Mouse (Mus musculus) cerebellum, adult 2 months (tissue): ENCODE data around the gene Slfn5. TPM values are rescaled to one million over a fixed set of nuclear protein-coding genes. Genes with fewer than 3 reads are reported as not detected.
"Not testable (repeated sequence)": the region's sequence is repeated elsewhere in the genome, so short reads cannot be mapped to it uniquely, and the experiment has no call there.

Experiments used
- DNase-seq, 2 experiments: peaks; one replicate each; pipeline ENCODE4 v3.0.0; 2021
- H3K27ac ChIP-seq: fragments of 200-500 bp; 2 replicates; pipeline ENCODE4 v1.5.1; 2012; ENCODE audit warnings: low read length, control low read depth, inconsistent platforms; ENCODE audit not compliant: insufficient read depth
- H3K27me3 ChIP-seq: fragments of 200-500 bp; 2 replicates; pipeline ENCODE4 v1.6.1; 2012; ENCODE audit warnings: inconsistent platforms, mild to moderate bottlenecking, low read length, moderate library complexity; ENCODE audit not compliant: control insufficient read depth, insufficient read depth
- H3K4me1 ChIP-seq: fragments of 200-500 bp; 2 replicates; pipeline ENCODE4 v1.6.1; 2011; ENCODE audit warnings: low read length; ENCODE audit not compliant: control insufficient read depth, insufficient read depth
- H3K4me3 ChIP-seq: fragments of 200-500 bp; replicated peaks from 2 replicates; pipeline ENCODE3; 2011; ENCODE audit warnings: mild to moderate bottlenecking, low read depth, low read length, control low read depth; ENCODE audit not compliant: insufficient read depth
- CTCF ChIP-seq: fragments of 200-500 bp; IDR thresholded peaks from 2 replicates; pipeline ENCODE4 v1.5.1; 2011; ENCODE audit warnings: low read depth, mild to moderate bottlenecking, control low read depth, low read length, moderate library complexity, borderline replicate concordance; ENCODE audit not compliant: insufficient read depth
- POLR2A ChIP-seq: fragments of 200-500 bp; IDR thresholded peaks from 2 replicates; pipeline ENCODE4 v1.6.1; 2011; ENCODE audit warnings: low read length, control low read depth, borderline replicate concordance; ENCODE audit not compliant: insufficient read depth
- whole genome bisulfite sequencing: fragments of 180-500 bp; shearing (Covaris S2); methylation state at CpG from one replicate; pipeline ENCODE4 v1.1.7; 2018; 5-methylcytosine and 5-hydroxymethylcytosine counted together
- polyA plus RNA-seq: library from polyadenylated mRNA; depleted of rRNA; stranded (reverse); fragments of >200 nt; gene quantifications from 2 replicates; pipeline ENCODE4 v1.2.3, GENCODE M21; 2012

Slfn5 gene
- polyA plus RNA-seq, 1 experiment: 3.8 TPM

DNA sequence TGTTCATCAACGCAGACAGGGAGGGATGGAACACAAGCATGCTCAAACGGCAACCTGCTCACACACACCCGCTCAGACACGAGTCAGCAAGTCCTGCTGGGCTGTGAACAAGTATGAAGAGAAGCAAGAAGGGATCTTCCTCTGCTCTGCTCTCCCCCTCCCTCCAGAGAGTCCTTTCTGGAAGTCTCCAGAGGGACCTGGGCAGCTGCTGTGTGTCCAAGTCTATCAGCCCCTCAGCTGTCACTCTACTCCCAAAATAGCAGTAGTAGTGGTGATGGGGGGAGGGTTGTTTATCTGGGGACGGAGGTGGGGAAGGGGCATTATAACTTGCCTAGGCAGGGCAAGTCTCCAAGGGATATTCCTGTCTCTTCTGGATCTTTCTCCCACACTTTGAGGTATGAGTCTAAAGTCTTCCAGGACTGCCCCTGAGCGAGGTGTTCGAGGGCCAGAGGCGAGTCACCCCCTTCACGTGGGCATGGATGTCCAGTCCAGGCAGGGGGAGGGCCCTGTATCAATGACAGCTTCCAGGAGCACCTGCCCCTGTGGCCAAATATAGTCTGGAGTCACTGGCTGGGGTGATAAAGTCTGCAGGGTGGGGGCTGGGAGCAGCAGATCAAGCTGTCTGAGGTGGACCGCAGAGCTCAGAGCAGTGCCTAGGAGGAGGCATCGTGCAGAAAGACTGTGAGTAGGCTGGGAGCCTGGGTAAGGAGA, 40.3 kb upstream of the Slfn5 start:
- Histone ChIP-seq H3K27me3 (no peaks in the 10 kb centered on the region), H3K4me3 (no peak overlapping the region), H3K4me1 (peaks cover 4% of the 10 kb centered on the region; the same call in 1 of the 2 replicates), H3K27ac (no peak overlapping the region)
- DNase-seq: no peak
- no peak for TF ChIP-seq CTCF
- no peak for TF ChIP-seq POLR2A
- WGBS: 70% methylated on average over 11 of the region's 11 CpGs

DNA sequence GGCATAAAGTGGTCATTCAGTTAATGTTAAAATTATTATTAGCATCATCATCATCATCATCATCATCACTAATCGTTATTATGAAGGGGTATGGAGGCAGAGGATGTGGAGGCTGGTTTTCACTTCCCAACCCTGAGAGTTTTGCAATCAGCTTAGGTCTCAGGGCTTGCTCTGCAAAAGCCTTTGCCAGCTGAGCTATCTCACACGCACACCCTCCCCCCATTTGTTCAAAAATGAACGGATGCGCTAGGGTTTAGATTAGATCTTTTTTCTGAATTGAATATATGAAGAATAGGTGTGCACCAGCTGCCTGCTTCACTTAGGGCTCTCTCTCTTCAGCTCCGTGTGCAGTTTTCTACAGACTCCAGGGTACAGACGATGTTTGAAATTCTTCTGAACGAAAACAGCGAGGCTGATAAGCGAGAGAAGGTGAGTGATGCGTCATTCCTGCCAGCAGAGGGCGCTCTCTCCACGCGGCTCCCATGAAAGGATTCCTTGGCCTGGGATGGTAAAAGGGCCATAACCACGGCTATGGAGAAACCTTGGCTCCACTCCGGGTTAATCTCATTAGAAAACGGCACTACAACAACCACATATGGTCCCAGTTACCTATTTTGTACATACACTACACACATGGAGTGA, 36.3 kb upstream of the Slfn5 start:
- Histone ChIP-seq H3K27me3 (no peaks in the 10 kb centered on the region), H3K4me1 (no peaks in the 10 kb centered on the region), H3K4me3 (no peak overlapping the region), H3K27ac (no peak overlapping the region)
- DNase-seq: peak; percentile 60 to 78
- WGBS: 8% methylated on average over 16 of the region's 16 CpGs
- TF ChIP-seq POLR2A (no peak), CTCF (peak; percentile 96)

DNA sequence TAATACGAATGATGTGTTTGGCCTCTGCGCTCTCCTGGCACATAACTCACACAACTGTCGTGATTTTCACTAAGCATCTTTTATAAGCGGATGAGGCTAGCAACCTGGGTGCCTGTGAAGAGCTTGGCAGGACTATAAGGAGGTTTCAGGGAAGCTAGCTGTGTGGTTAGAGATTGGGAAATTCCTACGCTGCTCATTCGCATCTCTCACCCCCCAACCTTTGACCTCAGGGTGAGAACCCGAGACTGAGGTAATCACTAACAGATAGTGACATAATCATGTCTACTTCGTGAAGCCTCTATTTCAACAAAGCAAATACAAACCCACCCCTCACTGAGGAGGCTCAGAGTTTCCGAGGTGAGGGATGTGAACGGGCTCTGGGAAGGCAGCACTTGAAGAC, 30.4 kb upstream of the Slfn5 start:
- H3K4me3 ChIP-seq: no peak overlapping the region
- H3K27me3 ChIP-seq: no peaks in the 10 kb centered on the region
- no peak for TF ChIP-seq POLR2A
- no peak for TF ChIP-seq CTCF
- WGBS: 69% methylated on average over 10 of the region's 10 CpGs
- no peak for DNase-seq
- H3K4me1 ChIP-seq: no peaks in the 10 kb centered on the region
- H3K27ac ChIP-seq: no peak overlapping the region

DNA sequence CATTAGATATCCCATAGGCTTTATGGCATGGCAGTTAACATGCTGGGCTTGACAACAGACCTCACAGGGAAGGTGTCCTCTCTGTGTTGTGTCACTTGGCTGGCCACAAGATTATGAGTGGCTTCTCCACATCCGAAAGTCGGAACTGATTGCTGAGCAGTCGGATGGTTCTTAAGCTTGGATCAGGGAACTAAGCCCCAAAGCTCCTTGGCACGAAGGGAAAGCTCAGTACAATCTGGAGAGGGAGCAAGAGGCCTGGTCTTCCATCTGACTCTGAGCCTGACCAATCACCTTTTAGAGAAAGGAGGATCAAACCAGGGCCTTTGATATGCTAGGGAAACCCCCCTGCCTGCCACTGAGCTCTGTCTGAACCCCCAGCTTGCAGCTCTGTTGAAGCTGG, 29.5 kb upstream of the Slfn5 start:
- no peak overlapping the region for H3K27ac ChIP-seq
- 69% methylated on average over 4 of the region's 4 CpGs for WGBS
- no peak for DNase-seq
- TF ChIP-seq CTCF (no peak), POLR2A (no peak)
- no peaks in the 10 kb centered on the region for H3K27me3 ChIP-seq
- H3K4me1 ChIP-seq: no peaks in the 10 kb centered on the region
- no peak overlapping the region for H3K4me3 ChIP-seq

DNA sequence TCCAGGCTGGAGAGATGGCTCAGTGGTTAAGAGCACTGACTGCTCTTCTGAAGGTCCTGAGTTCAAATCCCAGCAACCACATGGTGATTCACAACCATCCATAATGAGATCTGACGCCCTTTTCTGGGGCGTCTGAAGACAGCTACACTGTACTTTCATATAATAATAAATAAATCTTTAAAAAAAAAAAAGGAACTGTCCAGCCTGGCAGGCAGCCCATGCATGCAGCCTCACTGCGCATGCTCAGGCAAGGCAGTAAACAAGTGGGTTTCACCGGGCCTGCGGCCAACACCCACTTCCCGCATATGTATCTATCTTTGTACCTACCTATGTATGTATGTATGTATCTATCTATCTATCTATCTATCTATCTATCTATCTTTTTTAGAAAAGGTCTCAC, 27.2 kb upstream of the Slfn5 start:
- WGBS: 72% methylated on average over 6 of the region's 6 CpGs
- DNase-seq, H3K4me3 ChIP-seq, H3K27ac ChIP-seq, H3K4me1 ChIP-seq, H3K27me3 ChIP-seq: not testable (repeated sequence)

DNA sequence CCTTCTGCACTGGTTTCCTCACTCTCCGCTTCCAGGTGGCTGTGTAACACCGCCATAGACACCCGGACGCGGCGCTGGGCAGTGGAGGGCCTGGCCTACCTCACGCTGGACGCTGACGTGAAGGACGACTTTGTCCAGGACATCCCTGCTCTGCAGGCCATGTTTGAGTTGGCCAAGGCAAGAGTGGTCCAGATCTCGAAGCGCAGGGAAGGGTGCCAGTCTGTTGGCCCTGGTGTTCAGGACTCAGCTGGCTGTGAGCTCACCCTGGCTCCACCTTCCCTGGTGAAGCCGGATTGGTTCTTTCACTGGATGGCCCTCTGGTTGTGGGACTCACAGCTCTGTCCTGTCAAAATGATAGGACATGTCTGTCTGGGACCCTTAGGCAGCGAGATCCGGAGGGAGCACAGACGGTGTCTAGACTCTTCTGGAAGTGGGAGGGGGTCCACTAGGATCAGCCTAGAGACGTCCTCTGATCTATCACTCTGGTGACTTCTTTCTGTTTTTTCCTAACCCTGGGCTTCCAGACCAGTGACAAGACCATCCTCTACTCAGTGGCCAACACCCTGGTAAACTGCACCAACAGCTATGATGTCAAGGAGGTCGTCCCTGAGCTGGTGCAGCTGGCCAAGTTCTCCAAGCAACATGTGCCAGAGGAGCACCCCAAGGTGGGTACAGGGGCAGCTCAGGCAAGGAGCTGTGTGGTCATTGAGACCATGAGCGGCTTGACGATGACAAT, 22.1 kb upstream of the Slfn5 start:
- Histone ChIP-seq H3K27me3 (no peaks in the 10 kb centered on the region; the same call in 1 of the 2 replicates), H3K27ac (no peak overlapping the region), H3K4me1 (peaks cover 5% of the 10 kb centered on the region), H3K4me3 (no peak overlapping the region)
- 48% methylated on average over 20 of the region's 20 CpGs for WGBS
- DNase-seq: no peak
- no peak for TF ChIP-seq CTCF

DNA sequence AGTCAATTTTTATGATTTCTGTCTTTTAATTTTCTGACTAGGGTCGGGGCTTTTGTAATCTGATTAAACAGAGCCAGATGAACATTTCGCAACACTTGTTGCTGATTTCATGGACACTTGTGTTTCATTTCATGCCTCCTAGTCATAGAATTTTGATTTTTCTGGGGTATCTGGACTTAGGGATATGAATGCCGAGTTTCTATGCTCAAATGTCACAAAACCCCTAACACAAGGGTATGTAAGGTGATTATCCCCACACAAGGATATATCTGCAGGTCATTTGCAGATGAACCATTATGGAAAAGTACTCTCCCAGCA, 21.6 kb upstream of the Slfn5 start:
- no peak for TF ChIP-seq CTCF
- no peak for TF ChIP-seq POLR2A
- DNase-seq: no peak
- 69% methylated on average over 3 of the region's 3 CpGs for WGBS
- H3K4me1 ChIP-seq: peaks cover 5% of the 10 kb centered on the region
- no peak overlapping the region for H3K4me3 ChIP-seq
- no peak overlapping the region for H3K27ac ChIP-seq
- H3K27me3 ChIP-seq: no peaks in the 10 kb centered on the region; the same call in 1 of the 2 replicates

DNA sequence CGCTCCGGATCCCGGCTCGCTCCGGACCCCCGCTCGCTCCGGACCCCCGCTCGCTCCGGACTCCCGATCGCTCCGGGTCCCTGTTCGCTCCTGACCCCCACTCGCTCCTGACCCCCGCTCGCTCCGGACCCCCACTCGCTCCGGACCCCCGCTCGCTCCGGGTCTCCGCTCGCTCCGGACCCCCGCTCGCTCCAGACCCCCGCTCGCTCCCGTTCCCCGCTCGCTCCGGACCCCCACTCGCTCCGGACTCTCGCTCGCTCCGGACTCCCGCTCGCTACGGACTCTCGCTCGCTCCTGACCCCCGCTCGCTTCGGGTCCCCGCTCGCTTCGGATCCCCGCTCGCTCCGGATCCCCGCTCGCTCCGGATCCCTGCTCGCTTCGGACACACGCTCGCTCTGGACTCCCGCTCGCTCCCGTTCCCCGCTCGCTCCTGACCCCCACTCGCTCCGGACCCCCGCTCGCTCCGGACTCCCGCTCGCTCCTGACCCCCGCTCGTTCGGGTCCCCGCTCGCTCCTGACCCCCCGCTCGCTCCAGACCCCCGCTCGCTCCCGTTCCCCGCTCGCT, 20.7 kb upstream of the Slfn5 start:
- WGBS: 3% methylated on average over 84 of the region's 85 CpGs
- H3K4me1 ChIP-seq, H3K27ac ChIP-seq, H3K27me3 ChIP-seq, DNase-seq: not testable (repeated sequence)
- H3K4me3 ChIP-seq: peak overlapping the region; percentile 13

DNA sequence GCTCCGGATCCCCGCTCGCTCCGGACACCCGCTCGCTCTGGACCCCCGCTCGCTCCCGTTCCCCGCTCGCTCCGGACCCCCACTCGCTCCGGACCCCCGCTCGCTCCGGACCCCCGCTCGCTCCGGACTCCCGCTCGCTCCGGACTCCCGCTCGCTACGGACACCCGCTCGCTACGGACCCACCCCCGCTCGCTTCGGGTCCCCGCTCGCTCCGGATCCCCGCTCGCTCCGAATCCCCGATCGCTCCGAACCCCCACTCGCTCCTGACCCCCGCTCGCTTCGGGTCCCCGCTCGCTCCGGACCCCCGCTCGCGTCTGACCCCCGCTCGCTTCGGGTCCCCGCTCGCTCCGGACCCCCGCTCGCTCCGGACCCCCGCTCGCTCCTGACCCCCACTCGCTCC, 20.0 kb upstream of the Slfn5 start:
- peak overlapping the region; percentile 30 for H3K4me3 ChIP-seq
- not testable (repeated sequence) for H3K4me1 ChIP-seq, DNase-seq, H3K27me3 ChIP-seq, H3K27ac ChIP-seq
- WGBS: 2% methylated on average over 63 of the region's 63 CpGs

DNA sequence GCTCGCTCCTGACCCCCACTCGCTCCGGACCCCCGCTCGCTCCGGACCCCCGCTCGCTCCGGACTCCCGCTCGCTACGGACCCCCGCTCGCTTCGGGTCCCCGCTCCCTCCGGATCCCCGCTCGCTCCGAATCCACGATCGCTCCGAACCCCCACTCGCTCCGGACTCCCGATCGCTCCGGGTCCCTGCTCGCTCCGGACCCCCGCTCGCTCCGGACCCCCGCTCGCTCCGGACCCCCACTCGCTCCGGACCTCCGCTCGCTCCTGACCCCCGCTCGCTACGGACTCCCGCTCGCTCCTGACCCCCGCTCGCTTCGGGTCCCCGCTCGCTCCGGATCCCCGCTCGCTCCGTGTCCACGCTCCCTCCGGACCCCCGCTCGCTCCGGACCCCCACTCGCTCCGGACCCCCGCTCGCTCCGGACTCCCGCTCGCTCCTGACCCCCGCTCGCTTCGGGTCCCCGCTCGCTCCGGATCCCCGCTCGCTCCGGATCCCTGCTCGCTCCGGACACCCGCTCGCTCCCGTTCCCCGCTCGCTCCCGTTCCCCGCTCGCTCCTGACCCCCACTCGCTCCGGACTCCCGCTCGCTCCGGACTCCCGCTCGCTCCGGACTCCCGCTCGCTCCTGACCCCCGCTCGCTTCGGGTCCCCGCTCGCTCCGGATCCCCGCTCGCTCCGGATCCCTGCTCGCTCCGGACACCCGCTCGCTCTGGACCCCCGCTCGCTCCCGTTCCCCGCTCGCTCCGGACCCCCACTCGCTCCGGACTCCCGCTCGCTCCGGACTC, 19.3 kb upstream of the Slfn5 start:
- H3K27ac ChIP-seq, H3K27me3 ChIP-seq, DNase-seq, H3K4me3 ChIP-seq, H3K4me1 ChIP-seq: not testable (repeated sequence)
- WGBS: 1% methylated on average over 117 of the region's 119 CpGs
